Mouse (Mus musculus) intestine, postnatal 0 days (tissue): Measurements from ENCODE around the gene Krtap12-1. TPM values are rescaled to one million over a fixed set of nuclear protein-coding genes. Genes with fewer than 3 reads are reported as not detected.
"Not testable (repeated sequence)": the region's sequence is repeated elsewhere in the genome, so short reads cannot be mapped to it uniquely, and the experiment has no call there.

Experiments used
- ATAC-seq: fragments of 200-750 bp; cut with Nextera tagmentation; 2 replicates; pipeline ENCODE4 v1.8.0; 2017; ENCODE audit warnings: mild to moderate bottlenecking, moderate TSS enrichment, moderate library complexity
- H3K27ac ChIP-seq: fragments of 300-500 bp; sonication (generic); 2 replicates; pipeline ENCODE4 v1.5.1; 2014; ENCODE audit warnings: mild to moderate bottlenecking, low read depth, low read length, moderate library complexity
- H3K27me3 ChIP-seq: fragments of 300-500 bp; sonication (generic); replicated peaks from 2 replicates; pipeline ENCODE4 v1.6.1; 2014; ENCODE audit warnings: low read length, mixed read lengths; ENCODE audit not compliant: control insufficient read depth, insufficient read depth
- H3K36me3 ChIP-seq: fragments of 300-500 bp; sonication (generic); 2 replicates; pipeline ENCODE4 v1.6.1; 2014; ENCODE audit warnings: mild to moderate bottlenecking, moderate library complexity; ENCODE audit not compliant: control insufficient read depth, insufficient read depth
- H3K4me1 ChIP-seq: fragments of 300-500 bp; sonication (generic); replicated peaks from 2 replicates; pipeline ENCODE4 v1.6.1; 2014; ENCODE audit warnings: antibody characterized with exemption, low read length, mixed read lengths; ENCODE audit not compliant: control insufficient read depth, insufficient read depth
- H3K4me2 ChIP-seq: fragments of 300-500 bp; sonication (generic); replicated peaks from 2 replicates; pipeline ENCODE4 v1.6.1; 2014; ENCODE audit warnings: low read depth, mild to moderate bottlenecking, moderate library complexity
- H3K4me3 ChIP-seq: fragments of 300-500 bp; sonication (generic); 2 replicates; pipeline ENCODE4 v1.5.1; 2014; ENCODE audit warnings: low read depth, low read length
- H3K9ac ChIP-seq: fragments of 300-500 bp; sonication (generic); 2 replicates; pipeline ENCODE4 v1.6.1; 2014; ENCODE audit warnings: mild to moderate bottlenecking, low read depth, low read length
- H3K9me3 ChIP-seq: fragments of 300-500 bp; sonication (generic); 2 replicates; pipeline ENCODE4 v1.6.1; 2016; ENCODE audit warnings: mixed run types; ENCODE audit not compliant: control insufficient read depth
- CTCF ChIP-seq: sonication (generic); IDR thresholded peaks from 2 replicates; pipeline ENCODE4 v1.5.1; 2016; ENCODE audit warnings: low read depth, mild to moderate bottlenecking, control low read depth, antibody characterized with exemption, moderate library complexity
- WGBS: fragments of 180-500 bp; shearing (Covaris S2); extraction: QIAGEN DNeasy Blood & Tissue Kit; methylation state at CpG from one replicate; pipeline ENCODE4 v1.1.7; 2014; 5-methylcytosine and 5-hydroxymethylcytosine counted together
- polyA plus RNA-seq: library from polyadenylated mRNA; unstranded; fragments of >200 nt; fragmentation: Nextera tagmentation; extraction: Ambion mirVana; gene quantifications from 2 replicates; pipeline ENCODE4 v1.2.1, GENCODE M21; 2015

The Krtap12-1 gene
- polyA plus RNA-seq, 1 experiment from 2014 or later: not detected

DNA sequence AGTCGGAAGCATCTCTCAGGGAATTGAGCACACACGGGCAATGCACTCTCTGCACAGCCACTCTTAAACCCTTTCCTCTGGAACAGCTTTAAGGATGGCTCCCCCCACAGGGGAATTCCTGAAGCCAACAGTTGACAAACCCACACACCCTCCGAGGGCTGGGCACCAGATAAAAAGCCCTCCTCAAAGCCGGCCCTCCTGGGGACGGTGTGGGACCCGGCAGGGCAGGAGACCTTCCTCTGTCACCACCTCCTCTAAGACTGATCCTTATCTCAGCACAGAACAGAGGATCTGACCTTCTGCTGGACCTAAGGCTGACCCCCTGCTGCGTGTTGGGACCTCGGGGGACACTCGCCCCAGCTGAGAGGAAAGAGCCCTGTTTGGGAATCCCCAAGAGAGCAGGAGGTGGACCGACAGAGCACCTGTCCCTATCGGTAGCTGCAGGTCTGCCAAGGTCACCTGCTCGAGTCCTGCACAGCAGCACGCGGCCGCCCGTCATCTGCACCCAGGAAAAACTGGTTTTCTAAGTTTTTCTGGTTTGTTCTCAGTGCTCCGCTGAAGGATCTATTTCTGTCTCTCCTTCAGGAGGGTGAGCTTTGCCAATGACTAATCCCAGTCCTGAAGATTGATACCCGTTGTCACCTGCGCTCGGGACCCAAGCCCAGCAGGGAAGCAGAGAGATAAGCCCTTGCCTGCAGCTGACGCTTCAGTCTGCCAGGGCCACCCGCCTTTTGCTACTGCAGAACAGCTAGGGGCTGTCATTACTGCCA, 34.3 kb upstream of the Krtap12-1 start, which contains the start of gene Tspear:
Gene Tspear (plus strand): TSS at position 675 of the 770 bp plus-strand sequence.
- Histone ChIP-seq H3K9ac (no peak within 1 kb of the TSS), H3K4me1 (no peaks in the 10 kb centered on the region), H3K9me3 (no peaks in the 10 kb centered on the region), H3K36me3 (no peaks in the 10 kb centered on the region), H3K4me2 (no peak within 1 kb of the TSS; the same call in 1 of the 2 replicates), H3K27me3 (0 out of 2 replicates have a peak, but pooled peaks cover 7% of the 10 kb centered on the region), H3K27ac (no peak within 1 kb of the TSS), H3K4me3 (no peak within 1 kb of the TSS)
- 4% methylated on average over 22 of the region's 22 CpGs for WGBS
- ATAC-seq: 0 out of 2 replicates have a peak, but pooled peaks have one; percentile 19
- no peak for TF ChIP-seq CTCF

DNA sequence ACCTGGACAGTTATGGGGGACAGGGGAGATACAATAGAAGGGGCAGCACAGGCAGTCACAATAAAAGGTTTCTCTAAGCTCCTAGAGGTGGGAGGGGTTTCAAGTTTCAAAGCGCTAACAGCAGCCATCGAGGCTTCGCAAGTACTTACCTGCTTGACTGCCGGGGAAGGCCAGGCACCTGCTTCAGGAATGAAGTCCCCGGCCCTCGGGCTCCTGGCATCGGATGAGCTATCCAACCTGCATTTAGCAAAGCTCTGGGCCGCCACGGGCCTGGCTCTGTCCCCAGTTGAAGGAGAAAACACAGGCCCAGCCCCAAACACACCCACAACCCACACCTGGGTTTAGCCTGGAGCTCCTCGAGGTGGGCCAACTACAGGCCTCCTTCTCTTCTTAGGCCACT, 33.4 kb upstream of the Krtap12-1 start:
- no peak overlapping the region for H3K9ac ChIP-seq
- H3K36me3 ChIP-seq: no peaks in the 10 kb centered on the region
- no peak overlapping the region for H3K4me2 ChIP-seq
- H3K9me3 ChIP-seq: no peaks in the 10 kb centered on the region
- no peak overlapping the region for H3K27ac ChIP-seq
- 0 out of 2 replicates have a peak, but pooled peaks cover 7% of the 10 kb centered on the region for H3K27me3 ChIP-seq
- no peak overlapping the region for H3K4me3 ChIP-seq
- no peak for ATAC-seq
- no peak for TF ChIP-seq CTCF
- H3K4me1 ChIP-seq: no peaks in the 10 kb centered on the region
- 44% methylated on average over 10 of the region's 10 CpGs for WGBS

GRCm38 (mm10) chr10:77690356-77690807, 30.0 kb upstream of the Krtap12-1 start, which contains the start of gene Gm19402:
Gm19402 (minus strand) TSS chr10:77690757.
- not testable (repeated sequence) for H3K27me3 ChIP-seq, H3K27ac ChIP-seq, ATAC-seq, H3K4me2 ChIP-seq, H3K9me3 ChIP-seq, H3K9ac ChIP-seq, H3K36me3 ChIP-seq, H3K4me1 ChIP-seq, H3K4me3 ChIP-seq
- 66% methylated on average over 3 of the region's 3 CpGs for WGBS

GRCm38 (mm10) chr10:77697133-77697532, 23.3 kb upstream of the Krtap12-1 start, which contains the start of gene Gm9508:
Gm9508 (minus strand) TSS chr10:77697233.
- no peaks in the 10 kb centered on the region for H3K36me3 ChIP-seq
- no peak for ATAC-seq
- H3K27me3 ChIP-seq: no peaks in the 10 kb centered on the region
- 0 out of 2 replicates have a peak, but pooled peaks cover 4% of the 10 kb centered on the region for H3K9me3 ChIP-seq
- no peak within 1 kb of the TSS for H3K4me3 ChIP-seq
- no peaks in the 10 kb centered on the region for H3K4me1 ChIP-seq
- H3K4me2 ChIP-seq: no peak within 1 kb of the TSS
- TF ChIP-seq CTCF: no peak
- WGBS: 36% methylated on average over 4 of the region's 4 CpGs
- no peak within 1 kb of the TSS for H3K27ac ChIP-seq
- no peak within 1 kb of the TSS for H3K9ac ChIP-seq

DNA sequence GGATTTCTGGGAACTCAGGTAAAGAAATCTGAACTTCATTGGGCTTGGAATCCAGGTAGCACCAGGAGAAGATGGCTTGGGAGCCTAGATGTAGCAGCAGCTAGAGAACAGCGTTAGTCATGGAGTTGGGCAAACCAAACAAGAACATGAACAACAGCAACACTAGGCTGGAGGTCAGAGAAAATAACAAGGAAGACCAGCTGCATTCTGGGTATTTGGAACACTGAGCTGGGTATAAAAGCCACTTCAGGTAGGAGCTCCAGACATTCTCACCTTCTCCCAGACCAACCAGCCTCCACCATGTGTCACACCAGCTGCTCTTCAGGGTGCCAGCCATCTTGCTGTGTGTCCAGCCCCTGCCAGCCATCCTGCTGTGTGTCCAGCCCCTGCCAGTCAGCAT, 14.1 kb upstream of the Krtap12-1 start, which contains the start of gene Gm10272:
Gene Gm10272 (plus strand): TSS at position 301 of the 400 bp plus-strand sequence.
- H3K27ac ChIP-seq: no peak within 1 kb of the TSS

GRCm38 (mm10) chr10:77709831-77710230, 10.6 kb upstream of the Krtap12-1 start:
- no peak overlapping the region for H3K4me3 ChIP-seq
- ATAC-seq: no peak
- H3K27me3 ChIP-seq: no peaks in the 10 kb centered on the region
- no peak overlapping the region for H3K4me2 ChIP-seq
- 66% methylated on average over 3 of the region's 3 CpGs for WGBS
- H3K9me3 ChIP-seq: no peaks in the 10 kb centered on the region
- no peak overlapping the region for H3K9ac ChIP-seq
- no peak for TF ChIP-seq CTCF
- H3K27ac ChIP-seq: no peak overlapping the region
- H3K4me1 ChIP-seq: no peaks in the 10 kb centered on the region
- H3K36me3 ChIP-seq: no peaks in the 10 kb centered on the region

More for the DNA sequence above, 14.1 kb upstream of the Krtap12-1 start, which contains the start of gene Gm10272:
- no peaks in the 10 kb centered on the region for H3K4me1 ChIP-seq
- no peak within 1 kb of the TSS for H3K9ac ChIP-seq
- WGBS: 100% methylated on average over 1 of the region's 1 CpGs
- no peak within 1 kb of the TSS for H3K4me2 ChIP-seq
- H3K36me3 ChIP-seq: no peaks in the 10 kb centered on the region
- no peaks in the 10 kb centered on the region for H3K9me3 ChIP-seq
- no peak for TF ChIP-seq CTCF
- no peak for ATAC-seq
- H3K27me3 ChIP-seq: no peaks in the 10 kb centered on the region
- no peak within 1 kb of the TSS for H3K4me3 ChIP-seq

GRCm38 (mm10) chr10:77711157-77711556, 9.2 kb upstream of the Krtap12-1 start, which contains the start of gene Gm10024:
Gm10024 (plus strand) TSS chr10:77711457.
- not testable (repeated sequence) for H3K9me3 ChIP-seq, H3K4me3 ChIP-seq, H3K9ac ChIP-seq, H3K4me1 ChIP-seq, ATAC-seq, H3K27me3 ChIP-seq, H3K36me3 ChIP-seq, H3K27ac ChIP-seq, H3K4me2 ChIP-seq
